Mouse (Mus musculus): ENCODE results near the gene Slc6a2. TPM values are rescaled to one million over a fixed set of nuclear protein-coding genes. Genes with fewer than 3 reads are reported as not detected.

Slc6a2 gene
- polyA plus RNA-seq, 1 experiment from 2014 or later: 1.4 TPM

DNA sequence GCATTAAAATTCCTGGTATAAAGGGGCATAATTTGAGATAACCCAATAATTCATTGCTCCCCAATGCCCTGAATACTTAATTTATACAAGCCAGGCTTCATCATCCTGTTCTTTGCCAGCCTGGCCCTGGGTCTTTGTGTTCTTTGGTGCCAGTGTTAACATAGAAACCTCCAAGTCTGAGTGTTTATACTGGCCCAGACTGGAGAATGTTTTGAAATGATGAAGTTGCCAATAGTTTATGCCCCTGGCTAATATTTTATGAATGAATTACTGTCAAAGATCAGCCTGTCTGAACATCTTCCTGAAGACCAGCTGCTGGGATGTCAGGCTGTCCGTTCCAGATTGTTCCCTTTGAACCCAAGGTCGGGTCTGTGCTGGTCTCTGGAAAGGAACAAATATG is 4.7 kb downstream of the Slc6a2 start:
- Histone ChIP-seq H3K4me3 (replicated peaks) (no peak overlapping the region), H3K27ac (replicated peaks) (no peak overlapping the region), H3K9me3 (replicated peaks) (no peaks in the 10 kb centered on the region), H3K9ac (no peak overlapping the region), H3K27me3 (peaks cover 39% of the 10 kb centered on the region), H3K36me3 (no peaks in the 10 kb centered on the region), H3K4me2 (replicated peaks) (no peak overlapping the region), H3K4me1 (peaks cover 14% of the 10 kb centered on the region)
- ATAC-seq (ENCODE audit: insufficient number of reproducible peaks, low FRiP score, low TSS enrichment, low read depth): no peak
- 50% methylated on average over 2 of the region's 2 CpGs for WGBS

DNA sequence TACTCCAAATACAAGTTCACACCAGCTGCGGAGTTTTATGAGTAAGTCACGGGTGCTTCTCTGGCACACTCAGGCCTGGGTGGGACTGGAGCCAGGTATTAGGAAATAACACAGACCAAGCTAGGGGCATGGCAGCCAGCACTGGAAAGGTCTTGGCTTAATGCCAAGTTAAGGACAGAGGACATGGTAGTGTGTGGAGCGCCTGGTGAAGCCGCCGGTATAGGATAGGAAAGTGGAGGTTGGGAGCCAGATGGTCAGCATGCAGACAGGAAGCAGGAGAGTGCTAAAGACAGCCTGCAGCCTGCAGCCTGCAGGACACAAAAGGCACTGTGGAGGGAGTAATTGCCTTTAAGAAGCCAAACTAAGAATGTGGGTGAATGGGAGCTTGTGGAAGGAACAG is 13.1 kb downstream of the Slc6a2 start:
- H3K9ac ChIP-seq: no peak overlapping the region
- H3K4me3 ChIP-seq (replicated peaks): no peak overlapping the region
- no peaks in the 10 kb centered on the region for H3K27me3 ChIP-seq
- no peak for ATAC-seq (ENCODE audit: insufficient number of reproducible peaks, low FRiP score, low TSS enrichment, low read depth)
- H3K36me3 ChIP-seq: no peaks in the 10 kb centered on the region
- 55% methylated on average over 5 of the region's 5 CpGs for WGBS
- no peak overlapping the region for H3K27ac ChIP-seq (replicated peaks)
- H3K4me2 ChIP-seq (replicated peaks): no peak overlapping the region
- H3K9me3 ChIP-seq (replicated peaks): no peaks in the 10 kb centered on the region
- peaks cover 8% of the 10 kb centered on the region; the same call in 1 of the 2 replicates for H3K4me1 ChIP-seq

DNA sequence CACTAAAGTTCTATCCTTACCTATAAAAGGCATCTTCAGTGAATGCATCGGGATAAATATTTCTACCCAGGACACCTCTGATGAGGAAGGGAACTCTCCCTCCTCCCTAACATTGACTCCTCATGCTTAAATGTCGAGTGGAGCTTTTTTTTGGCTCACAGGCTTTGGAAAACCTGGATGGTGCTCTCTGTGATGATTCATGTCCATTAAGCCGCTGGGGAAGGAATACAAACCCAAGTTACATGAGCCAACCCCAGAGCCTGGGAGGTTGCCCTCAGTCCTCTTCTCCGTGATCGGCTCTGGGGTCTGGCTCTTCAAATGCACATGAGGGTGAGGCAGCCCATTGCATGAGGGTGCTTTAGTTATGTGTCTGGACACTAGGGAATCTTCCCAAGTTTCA is 16.8 kb downstream of the Slc6a2 start:
- Histone ChIP-seq H3K4me2 (replicated peaks) (no peak overlapping the region), H3K4me3 (replicated peaks) (no peak overlapping the region), H3K4me1 (peaks cover 8% of the 10 kb centered on the region; the same call in 1 of the 2 replicates), H3K9ac (no peak overlapping the region), H3K36me3 (no peaks in the 10 kb centered on the region), H3K27me3 (no peaks in the 10 kb centered on the region), H3K9me3 (replicated peaks) (no peaks in the 10 kb centered on the region), H3K27ac (replicated peaks) (peak overlapping the region; percentile 75; the same call in 1 of the 2 replicates)
- no peak for ATAC-seq (ENCODE audit: insufficient number of reproducible peaks, low FRiP score, low TSS enrichment, low read depth)
- 73% methylated on average over 5 of the region's 5 CpGs for WGBS

DNA sequence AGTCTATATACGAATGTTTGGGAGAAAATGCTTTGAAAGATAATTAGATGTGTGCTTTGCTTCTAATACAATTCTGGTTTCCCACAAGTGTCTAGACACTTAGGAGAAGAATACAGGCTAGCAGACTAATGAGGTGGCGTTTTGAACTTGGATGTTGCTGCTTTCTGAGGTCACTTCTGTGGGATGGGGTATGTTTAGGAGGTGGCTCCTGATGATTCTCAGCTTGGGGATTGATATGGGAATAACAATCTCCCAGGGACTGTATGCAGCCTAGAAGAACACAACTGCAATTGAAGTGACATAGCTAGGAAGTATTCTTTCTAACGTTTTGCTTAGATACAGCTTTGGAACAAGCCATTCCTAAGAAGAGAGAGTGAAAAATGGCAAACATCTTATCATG is 22.6 kb downstream of the Slc6a2 start:
- Histone ChIP-seq H3K9ac (no peak overlapping the region), H3K27me3 (no peaks in the 10 kb centered on the region), H3K27ac (replicated peaks) (no peak overlapping the region), H3K9me3 (replicated peaks) (no peaks in the 10 kb centered on the region), H3K4me3 (replicated peaks) (no peak overlapping the region), H3K36me3 (no peaks in the 10 kb centered on the region), H3K4me2 (replicated peaks) (no peak overlapping the region), H3K4me1 (no peaks in the 10 kb centered on the region)
- WGBS: 82% methylated on average over 3 of the region's 3 CpGs
- ATAC-seq (ENCODE audit: insufficient number of reproducible peaks, low FRiP score, low TSS enrichment, low read depth): no peak

DNA sequence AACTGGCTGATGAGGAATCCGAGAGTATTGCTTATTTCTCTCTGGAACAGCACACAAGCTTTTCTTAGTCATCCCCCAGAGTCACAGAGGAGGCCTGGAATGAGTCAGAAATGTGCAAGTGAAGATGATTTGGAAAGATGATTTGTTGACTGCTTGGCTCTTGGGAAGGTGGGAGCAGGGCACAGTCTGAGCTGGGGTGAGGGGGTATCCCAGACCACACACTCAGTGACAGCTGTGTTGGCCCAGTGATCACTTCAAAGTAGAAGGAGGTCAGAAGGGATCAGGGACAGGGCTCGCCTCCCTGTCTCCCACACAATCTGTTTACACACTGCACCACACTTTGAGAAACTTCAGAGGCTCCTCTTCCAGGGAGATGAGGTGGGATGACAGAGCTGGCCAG is 24.5 kb downstream of the Slc6a2 start:
- H3K4me3 ChIP-seq (replicated peaks): no peak overlapping the region
- no peaks in the 10 kb centered on the region for H3K4me1 ChIP-seq
- H3K36me3 ChIP-seq: no peaks in the 10 kb centered on the region
- no peak overlapping the region for H3K9ac ChIP-seq
- no peaks in the 10 kb centered on the region for H3K9me3 ChIP-seq (replicated peaks)
- WGBS: 57% methylated on average over 2 of the region's 2 CpGs
- ATAC-seq (ENCODE audit: insufficient number of reproducible peaks, low FRiP score, low TSS enrichment, low read depth): no peak
- no peak overlapping the region for H3K4me2 ChIP-seq (replicated peaks)
- H3K27me3 ChIP-seq: no peaks in the 10 kb centered on the region
- H3K27ac ChIP-seq (replicated peaks): no peak overlapping the region

DNA sequence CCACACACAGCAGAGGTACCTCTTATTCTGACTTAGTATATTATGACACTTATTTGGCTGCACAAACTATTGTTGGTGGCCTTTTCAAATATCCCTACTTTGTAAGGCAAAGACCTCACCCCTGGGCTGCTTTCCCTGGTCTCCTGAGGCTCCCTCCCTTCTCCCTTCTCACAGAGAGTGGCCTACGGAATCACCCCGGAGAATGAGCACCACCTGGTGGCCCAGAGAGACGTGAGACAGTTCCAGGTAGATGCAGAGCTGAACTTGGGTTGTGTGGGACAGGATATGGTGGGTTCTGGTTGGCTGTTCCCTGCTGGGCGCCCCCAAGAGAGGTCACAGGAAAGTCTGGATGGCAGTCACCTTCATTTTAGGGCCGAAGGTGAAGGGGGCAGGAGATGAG is 37.0 kb downstream of the Slc6a2 start:
- Histone ChIP-seq H3K4me2 (replicated peaks) (no peak overlapping the region), H3K4me3 (replicated peaks) (no peak overlapping the region), H3K9me3 (replicated peaks) (no peaks in the 10 kb centered on the region), H3K27ac (replicated peaks) (no peak overlapping the region), H3K36me3 (no peaks in the 10 kb centered on the region), H3K4me1 (0 out of 2 replicates have a peak, but pooled peaks cover 4% of the 10 kb centered on the region), H3K9ac (no peak overlapping the region), H3K27me3 (no peaks in the 10 kb centered on the region; the same call in 1 of the 2 replicates)
- 27% methylated on average over 5 of the region's 5 CpGs for WGBS
- ATAC-seq (ENCODE audit: insufficient number of reproducible peaks, low FRiP score, low TSS enrichment, low read depth): no peak

DNA sequence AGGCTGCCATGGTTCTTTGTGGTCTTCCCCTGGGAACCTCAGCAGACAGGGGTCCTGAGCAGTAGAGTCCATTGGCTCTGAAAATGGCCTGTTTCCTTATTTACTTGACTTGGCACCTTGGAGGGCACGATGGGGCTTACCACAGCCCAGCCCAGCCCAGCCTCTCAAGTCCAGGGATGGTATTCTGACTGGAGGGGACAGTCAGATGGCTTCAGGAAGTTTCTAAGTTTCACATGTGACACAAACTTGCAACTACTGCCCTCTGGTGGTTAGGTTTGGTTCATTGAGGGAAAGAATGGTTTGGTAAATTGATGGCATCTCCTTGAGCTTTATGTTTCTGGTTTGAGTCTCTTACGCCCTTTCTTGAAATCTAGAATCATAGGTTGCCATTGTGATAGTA is 38.7 kb downstream of the Slc6a2 start:
- H3K36me3 ChIP-seq: no peaks in the 10 kb centered on the region
- no peak overlapping the region for H3K4me2 ChIP-seq (replicated peaks)
- WGBS: 40% methylated on average over 2 of the region's 2 CpGs
- no peaks in the 10 kb centered on the region; the same call in 1 of the 2 replicates for H3K27me3 ChIP-seq
- H3K4me3 ChIP-seq (replicated peaks): no peak overlapping the region
- H3K9me3 ChIP-seq (replicated peaks): no peaks in the 10 kb centered on the region
- H3K4me1 ChIP-seq: 0 out of 2 replicates have a peak, but pooled peaks cover 4% of the 10 kb centered on the region
- no peak overlapping the region for H3K9ac ChIP-seq
- H3K27ac ChIP-seq (replicated peaks): no peak overlapping the region
- ATAC-seq (ENCODE audit: insufficient number of reproducible peaks, low FRiP score, low TSS enrichment, low read depth): no peak

DNA sequence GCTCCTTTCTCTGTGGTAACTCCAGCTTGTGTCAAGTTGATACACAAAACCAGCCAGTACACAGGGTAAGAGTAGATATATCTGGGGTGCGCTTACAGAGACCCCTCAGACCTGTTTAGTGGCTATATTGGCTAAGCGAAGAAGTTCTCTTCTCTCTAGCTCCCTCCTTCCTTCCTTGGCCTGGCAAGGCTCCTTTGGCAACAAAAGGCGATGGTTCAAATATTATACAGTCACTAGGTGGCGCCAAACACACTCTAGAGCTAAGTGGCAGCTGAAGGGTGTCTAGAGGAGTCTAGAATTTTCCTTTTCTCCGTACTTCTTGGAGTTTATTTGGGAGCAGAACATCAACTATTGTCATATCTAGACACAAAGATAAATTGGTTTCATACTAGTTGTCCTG is 50.4 kb downstream of the Slc6a2 start:
- ATAC-seq (ENCODE audit: insufficient number of reproducible peaks, low FRiP score, low TSS enrichment, low read depth): no peak
- Histone ChIP-seq H3K4me3 (replicated peaks) (no peak overlapping the region), H3K27me3 (no peaks in the 10 kb centered on the region), H3K9me3 (replicated peaks) (no peaks in the 10 kb centered on the region), H3K9ac (no peak overlapping the region), H3K4me1 (no peaks in the 10 kb centered on the region), H3K4me2 (replicated peaks) (no peak overlapping the region), H3K36me3 (no peaks in the 10 kb centered on the region), H3K27ac (replicated peaks) (no peak overlapping the region)
- WGBS: 24% methylated on average over 5 of the region's 5 CpGs

DNA sequence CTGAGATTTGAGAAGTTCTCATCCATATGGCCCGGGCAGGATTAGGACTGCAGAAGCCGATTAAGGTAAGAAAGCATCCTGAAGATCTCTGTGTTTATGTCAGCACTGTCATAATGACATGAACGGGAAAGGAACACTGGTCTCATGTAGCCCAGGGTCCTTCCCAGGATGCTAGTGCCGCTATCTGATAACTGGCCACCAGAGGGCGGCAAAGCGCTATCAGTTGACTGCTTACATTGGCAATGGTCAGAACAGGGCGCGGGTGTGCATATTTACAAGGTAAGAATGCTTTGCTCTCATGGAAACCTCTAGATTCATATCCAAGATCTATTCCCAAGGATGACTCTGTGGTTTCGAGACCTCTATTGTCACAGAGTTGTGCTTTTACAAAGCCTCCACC is 51.6 kb downstream of the Slc6a2 start:
- WGBS: 7% methylated on average over 9 of the region's 9 CpGs

DNA sequence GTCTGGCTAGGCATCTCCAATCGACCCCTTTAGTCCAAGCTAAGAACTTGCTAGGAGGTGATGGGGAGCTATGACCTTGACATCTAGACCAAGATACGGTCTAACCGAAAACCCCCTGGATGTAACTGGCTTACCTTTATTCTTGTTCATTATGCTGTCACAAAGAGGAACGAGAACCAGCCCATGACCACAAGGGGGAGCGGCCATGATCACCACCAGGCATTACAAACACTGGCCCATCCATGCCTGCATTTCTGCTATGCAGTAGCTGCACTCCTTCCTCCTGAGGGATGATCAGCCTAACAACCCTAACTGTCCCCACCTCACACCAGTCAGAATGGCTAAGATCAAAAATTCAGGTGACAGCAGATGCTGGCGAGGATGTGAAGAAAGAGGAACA is 52.3 kb downstream of the Slc6a2 start:
- no peak overlapping the region for H3K4me2 ChIP-seq (replicated peaks)
- H3K9me3 ChIP-seq (replicated peaks): no peaks in the 10 kb centered on the region
- no peak overlapping the region for H3K4me3 ChIP-seq (replicated peaks)
- H3K27me3 ChIP-seq: no peaks in the 10 kb centered on the region
- no peaks in the 10 kb centered on the region for H3K4me1 ChIP-seq
- 73% methylated on average over 6 of the region's 6 CpGs for WGBS
- no peak overlapping the region for H3K27ac ChIP-seq (replicated peaks)
- H3K9ac ChIP-seq: no peak overlapping the region
- ATAC-seq (ENCODE audit: insufficient number of reproducible peaks, low FRiP score, low TSS enrichment, low read depth): no peak
- H3K36me3 ChIP-seq: no peaks in the 10 kb centered on the region

More for the DNA sequence above, 51.6 kb downstream of the Slc6a2 start:
- Histone ChIP-seq H3K4me2 (replicated peaks) (no peak overlapping the region), H3K4me3 (replicated peaks) (no peak overlapping the region), H3K4me1 (no peaks in the 10 kb centered on the region), H3K27ac (replicated peaks) (no peak overlapping the region), H3K9ac (no peak overlapping the region), H3K27me3 (no peaks in the 10 kb centered on the region), H3K36me3 (no peaks in the 10 kb centered on the region), H3K9me3 (replicated peaks) (no peaks in the 10 kb centered on the region)
- no peak for ATAC-seq (ENCODE audit: insufficient number of reproducible peaks, low FRiP score, low TSS enrichment, low read depth)

DNA sequence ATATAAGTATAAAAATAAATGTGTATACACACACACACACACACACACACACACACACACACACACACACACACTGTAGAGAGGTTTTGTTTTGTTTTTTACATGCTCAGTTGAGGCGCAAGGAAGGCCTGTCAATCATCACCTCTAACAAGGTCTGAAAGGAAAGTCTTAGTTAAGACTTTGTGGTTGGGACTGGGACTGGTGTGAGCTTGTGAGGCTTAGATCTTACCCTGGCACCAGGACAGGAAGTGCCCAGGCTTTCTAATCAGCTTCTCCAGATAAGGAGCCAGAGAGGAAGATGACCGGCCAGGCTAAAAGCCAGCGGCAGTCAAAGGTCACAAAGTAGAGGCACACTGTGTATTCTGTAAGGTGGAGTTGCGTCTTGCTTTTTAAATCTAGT is 54.4 kb downstream of the Slc6a2 start:
- H3K27ac ChIP-seq (replicated peaks): no peak overlapping the region
- 66% methylated on average over 4 of the region's 4 CpGs for WGBS
- ATAC-seq (ENCODE audit: insufficient number of reproducible peaks, low FRiP score, low TSS enrichment, low read depth): no peak
- H3K36me3 ChIP-seq: no peaks in the 10 kb centered on the region
- no peaks in the 10 kb centered on the region for H3K27me3 ChIP-seq
- no peak overlapping the region for H3K4me3 ChIP-seq (replicated peaks)
- H3K9ac ChIP-seq: no peak overlapping the region
- no peak overlapping the region for H3K4me2 ChIP-seq (replicated peaks)
- no peaks in the 10 kb centered on the region for H3K4me1 ChIP-seq
- no peaks in the 10 kb centered on the region for H3K9me3 ChIP-seq (replicated peaks)

DNA sequence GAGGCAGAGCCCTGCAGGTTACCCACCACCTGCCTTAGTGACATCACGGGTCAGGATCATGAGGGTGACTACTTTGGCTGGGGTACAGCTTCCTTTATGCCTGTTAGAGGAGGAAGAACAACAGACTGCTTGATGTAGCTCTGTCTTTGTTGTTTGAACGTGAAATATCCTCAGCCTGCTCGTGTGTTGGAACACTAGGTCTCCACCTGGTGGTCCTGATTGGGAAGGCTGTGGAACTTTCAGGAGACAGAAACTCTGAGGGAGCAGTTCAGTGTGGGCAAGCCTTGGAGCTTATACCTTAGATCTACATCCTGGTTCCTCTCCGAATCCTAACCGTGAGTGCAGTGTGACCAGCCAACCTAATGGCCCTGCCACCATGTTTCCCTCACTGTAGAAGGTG is 61.9 kb downstream of the Slc6a2 start:
- Histone ChIP-seq H3K4me3 (replicated peaks) (no peak overlapping the region), H3K9ac (no peak overlapping the region), H3K36me3 (no peaks in the 10 kb centered on the region), H3K4me1 (no peaks in the 10 kb centered on the region), H3K4me2 (replicated peaks) (no peak overlapping the region), H3K27me3 (no peaks in the 10 kb centered on the region), H3K27ac (replicated peaks) (no peak overlapping the region), H3K9me3 (replicated peaks) (no peaks in the 10 kb centered on the region)
- no peak for ATAC-seq (ENCODE audit: insufficient number of reproducible peaks, low FRiP score, low TSS enrichment, low read depth)
- 61% methylated on average over 5 of the region's 5 CpGs for WGBS
